Mouse (Mus musculus): Measurements from ENCODE around the gene Olfr732. TPM values are rescaled to one million over a fixed set of nuclear protein-coding genes. Genes with fewer than 3 reads are reported as not detected.

Olfr732 gene
- total RNA-seq (2022) = not detected

- no peak for DNase-seq (ENCODE audit: low spot score in 2 of 2)
Measured at GRCm38 (mm10) chr14:50284106-50284505, at the start of gene Olfr732. Gene Olfr732 (minus strand): TSS chr14:50284206.

- no peak for DNase-seq (ENCODE audit: low spot score in 2 of 2)
Measured at GRCm38 (mm10) chr14:50326661-50327060, 42.7 kb upstream of the Olfr732 start, which contains the start of gene Olfr734. Gene Olfr734 (minus strand): TSS chr14:50326761.

GRCm38 (mm10) chr14:50301422-50301821 is 17.4 kb upstream of the Olfr732 start, which contains the start of gene Olfr733:
Gene Olfr733 (minus strand): TSS chr14:50301522.
- DNase-seq (ENCODE audit: low spot score in 2 of 2) = no peak

- DNase-seq (ENCODE audit: low spot score in 2 of 2) = no peak
Measured at GRCm38 (mm10) chr14:50241766-50242165, 42.2 kb downstream of the Olfr732 start, which contains the start of gene Olfr731. Gene Olfr731 (minus strand): TSS chr14:50241866.

Other genes starting within 250 kb of the Olfr732 start
- not detected for gene Olfr725, start 243.8 kb downstream of the Olfr732 start, total RNA-seq (2022)
- not detected for gene Olfr726, start 193.3 kb downstream of the Olfr732 start, total RNA-seq (2022)
- gene Olfr727, start 161.0 kb downstream of the Olfr732 start, total RNA-seq (2022) = not detected
- not detected for gene Olfr728, start 141.5 kb downstream of the Olfr732 start, total RNA-seq (2022)
- not detected for gene Olfr729, start 131.3 kb downstream of the Olfr732 start, total RNA-seq (2022)
- not detected for gene Olfr730, start 96.0 kb downstream of the Olfr732 start, total RNA-seq (2022)
- gene Olfr731, start 42.3 kb downstream of the Olfr732 start, total RNA-seq (2022) = not detected
- gene Olfr733, start 17.3 kb upstream of the Olfr732 start, total RNA-seq (2022) = not detected
- not detected for gene Olfr734, start 42.6 kb upstream of the Olfr732 start, total RNA-seq (2022)
- not detected for gene Olfr735, start 64.7 kb upstream of the Olfr732 start, total RNA-seq (2022)
- not detected for gene Tlr11, start 73.7 kb upstream of the Olfr732 start, total RNA-seq (2022)
- gene Olfr736, start 97.0 kb upstream of the Olfr732 start, total RNA-seq (2022) = not detected
- gene Olfr738, start 123.4 kb upstream of the Olfr732 start, total RNA-seq (2022) = not detected
- gene Olfr739, start 134.4 kb upstream of the Olfr732 start, total RNA-seq (2022) = not detected
- not detected for gene Olfr740, start 161.3 kb upstream of the Olfr732 start, total RNA-seq (2022)
- gene Olfr741, start 188.5 kb upstream of the Olfr732 start, total RNA-seq (2022) = not detected
- gene Olfr742, start 219.4 kb upstream of the Olfr732 start, total RNA-seq (2022) = not detected
- gene Olfr743, start 237.6 kb upstream of the Olfr732 start, total RNA-seq (2022) = not detected

All from left cerebral cortex, adult 8-10 months (tissue).